Comparison of ENCODE assay signal across 15 mouse cellular contexts in genomic region chr2:131379541-131379940, GRCm38 (mm10).
"Had no signal": no experiment of that assay in that cellular context is flagged by ENCODE, and none has a peak within 500 bp of the region (broad histone marks: within the 10 kb centered on the region; RNA-seq: fewer than 3 reads in every experiment).

No protein-coding gene starts in this region.

- H3K27ac ChIP-seq: neural tube, embryonic 13.5 days; neural tube, embryonic 15.5 days; stomach, embryonic 15.5 days; stomach, postnatal 0 days had no signal

- H3K4me3 ChIP-seq: neural tube, embryonic 13.5 days; neural tube, embryonic 15.5 days; stomach, embryonic 15.5 days had no signal

- DNase-seq: retina, postnatal 1 day; right cerebral cortex, postnatal 14 days; right cerebral cortex, postnatal 25 days; right cerebral cortex, postnatal 4 days; spleen, adult 18-20 months; thymus, adult 18-20 months; thymus, adult 2 months; thymus, postnatal 14 days; thymus, postnatal 25 days; thymus, postnatal 36 days; thymus, postnatal 4 days had no signal

- H3K4me1 ChIP-seq: neural tube, embryonic 13.5 days; neural tube, embryonic 15.5 days; stomach, embryonic 15.5 days had no signal
